Mouse (Mus musculus): ENCODE data around the gene Sfxn5.

DNA sequence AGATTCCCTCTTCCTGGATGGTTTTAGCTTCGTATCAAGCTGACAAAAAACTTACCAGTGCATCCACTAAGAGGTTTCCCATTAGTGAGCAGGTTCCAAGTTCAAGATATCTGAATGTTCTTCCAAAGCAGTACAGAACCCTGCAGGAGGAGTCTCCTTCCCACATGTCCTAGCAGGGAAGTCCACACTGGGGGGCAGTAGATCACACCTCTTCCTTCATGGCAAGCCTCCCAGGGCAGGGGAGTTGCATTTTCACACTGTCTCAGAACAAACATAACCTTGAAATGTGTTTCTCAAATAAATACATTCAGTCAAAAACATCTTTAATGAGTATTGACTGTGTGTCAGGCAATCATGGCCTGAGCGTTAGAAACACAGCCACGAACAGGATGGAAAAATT, 153.7 kb downstream of the Sfxn5 start:
- TF ChIP-seq CTCF (IDR thresholded peaks at IDR 0.05; ENCODE audit: low read depth) (no peak), EP300 (IDR thresholded peaks at IDR 0.05; ENCODE audit: low read depth) (no peak)
